In the genomic region with DNA sequence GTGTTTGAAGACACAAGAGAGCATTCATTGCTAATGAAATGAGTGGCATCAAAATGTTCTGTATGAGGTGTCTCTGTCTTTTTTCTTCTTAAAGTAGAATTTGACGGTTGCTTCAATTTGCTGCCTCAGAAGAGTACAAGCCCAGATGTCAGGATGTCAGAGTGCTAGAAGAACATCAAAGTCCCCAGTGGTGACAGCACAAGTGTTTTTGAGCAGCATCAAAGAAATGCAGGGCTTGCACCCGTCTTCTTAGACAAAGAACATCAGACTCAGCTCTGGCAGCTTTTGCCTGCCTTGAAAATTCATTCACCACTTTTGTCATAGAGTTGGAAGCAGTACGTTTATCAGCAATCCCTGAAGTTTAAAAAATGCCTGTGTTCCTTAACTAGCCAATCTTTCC, we compare ENCODE assay signal across 16 mouse cellular contexts. TPM values are rescaled to one million over a fixed set of nuclear protein-coding genes. Genes with fewer than 3 reads are reported as not detected.
"Had no signal": no experiment of that assay in that cellular context is flagged by ENCODE, and none has a peak within 500 bp of the region (broad histone marks: within the 10 kb centered on the region; RNA-seq: fewer than 3 reads in every experiment).

No protein-coding gene starts in this region.

- H3K4me3 ChIP-seq: kidney, embryonic 15.5 days; limb, embryonic 12.5 days; midbrain, embryonic 13.5 days; stomach, embryonic 15.5 days had no signal

- H3K27ac ChIP-seq: kidney, embryonic 15.5 days; limb, embryonic 12.5 days; liver, embryonic 14.5 days; midbrain, embryonic 13.5 days; stomach, embryonic 15.5 days had no signal

- H3K4me2 ChIP-seq: kidney, embryonic 15.5 days; limb, embryonic 12.5 days; midbrain, embryonic 13.5 days; stomach, embryonic 15.5 days had no signal

- H3K36me3 ChIP-seq: kidney, embryonic 15.5 days; limb, embryonic 12.5 days; midbrain, embryonic 13.5 days; stomach, embryonic 15.5 days had no signal

- H3K27me3 ChIP-seq: kidney, embryonic 15.5 days; limb, embryonic 12.5 days; midbrain, embryonic 13.5 days; stomach, embryonic 15.5 days had no signal

- DNase-seq: kidney, adult 2 months; kidney, postnatal 14 days; liver; lung, adult 18-20 months; lung, postnatal 36 days; right cerebral cortex, postnatal 14 days had no signal

- H3K9me3 ChIP-seq: kidney, embryonic 15.5 days; limb, embryonic 12.5 days; midbrain, embryonic 13.5 days; stomach, embryonic 15.5 days had no signal

- H3K4me1 ChIP-seq: kidney, embryonic 15.5 days; limb, embryonic 12.5 days; midbrain, embryonic 13.5 days; stomach, embryonic 15.5 days had no signal

- ATAC-seq: intestine, embryonic 16.5 days; midbrain, embryonic 13.5 days had no signal

- H3K9ac ChIP-seq: kidney, embryonic 15.5 days; limb, embryonic 12.5 days; liver, embryonic 14.5 days; midbrain, embryonic 13.5 days; stomach, embryonic 15.5 days had no signal

RNA-seq across cellular contexts. Expression of a gene that starts 44.5 kb away (rescaled TPM):
- polyA plus RNA-seq: intestine, embryonic 16.5 days; kidney, adult 2 months; kidney, embryonic 15.5 days; limb, embryonic 12.5 days; liver, embryonic 14.5 days; lung, embryonic 16.5 days; midbrain, embryonic 13.5 days; neural tube, embryonic 14.5 days; spleen, adult 2 months; stomach, embryonic 15.5 days; urinary bladder, adult 2 months had no signal
